Mouse (Mus musculus) ES-Bruce4 (cell line): ENCODE measurements around the gene Ms4a4a. TPM values are rescaled to one million over a fixed set of nuclear protein-coding genes. Genes with fewer than 3 reads are reported as not detected.

Experiments
- H3K27ac ChIP-seq: 2 replicates; pipeline ENCODE4 v1.5.1; 2012; ENCODE audit warnings: low read length, inconsistent platforms; ENCODE audit not compliant: insufficient read depth
- H3K27me3 ChIP-seq: 2 replicates; pipeline ENCODE4 v1.6.1; 2012; ENCODE audit warnings: mild to moderate bottlenecking, low read length, inconsistent platforms; ENCODE audit not compliant: control insufficient read depth, poor library complexity, insufficient read depth, severe bottlenecking
- H3K36me3 ChIP-seq: 2 replicates; pipeline ENCODE4 v1.6.1; 2012; ENCODE audit warnings: inconsistent platforms, mild to moderate bottlenecking, low read length, moderate library complexity; ENCODE audit not compliant: control insufficient read depth, poor library complexity, insufficient read depth, severe bottlenecking
- H3K4me1 ChIP-seq: one replicate; pipeline ENCODE4 v1.8.1; 2011; ENCODE audit warnings: low read length; ENCODE audit not compliant: control insufficient read depth, insufficient read depth
- H3K4me3 ChIP-seq: 2 replicates; pipeline ENCODE4 v1.5.1; 2011; ENCODE audit warnings: low read depth, mild to moderate bottlenecking, low read length
- H3K9ac ChIP-seq: 2 replicates; pipeline ENCODE4 v1.6.1; 2012; ENCODE audit warnings: low read depth, mild to moderate bottlenecking, inconsistent platforms; ENCODE audit not compliant: poor library complexity, severe bottlenecking
- H3K9me3 ChIP-seq: replicated peaks from 2 replicates; pipeline ENCODE4 v1.6.1; 2012; ENCODE audit warnings: mild to moderate bottlenecking, low read length, inconsistent platforms; ENCODE audit not compliant: control insufficient read depth, poor library complexity, insufficient read depth, severe bottlenecking
- CTCF ChIP-seq: IDR thresholded peaks from one replicate; pipeline ENCODE4 v1.8.1; 2011; ENCODE audit warnings: low read depth, low read length
- EP300 ChIP-seq: IDR thresholded peaks from 2 replicates; pipeline ENCODE4 v1.6.1; 2011; ENCODE audit warnings: low read depth, low read length; ENCODE audit not compliant: insufficient read depth
- POLR2A ChIP-seq: IDR thresholded peaks from one replicate; pipeline ENCODE4 v1.8.1; 2011; ENCODE audit warnings: low read length; ENCODE audit not compliant: insufficient read depth
- polyA plus RNA-seq: library from polyadenylated mRNA; stranded (reverse); fragments of >200 nt; gene quantifications from 2 replicates; pipeline ENCODE4 v1.2.4, GENCODE M21; 2011; ENCODE audit warnings: low read depth; ENCODE audit not compliant: missing spikeins, insufficient read depth, insufficient read length

The Ms4a4a gene
- polyA plus RNA-seq, result not detected in 2 replicates

- Histone ChIP-seq H3K36me3 (no peaks in the 10 kb centered on the region), H3K27ac (no peak within 1 kb of the TSS), H3K4me3 (no peak within 1 kb of the TSS), H3K9ac (no peak within 1 kb of the TSS), H3K9me3 (no peaks in the 10 kb centered on the region), H3K4me1 (no peaks in the 10 kb centered on the region), H3K27me3 (no peaks in the 10 kb centered on the region)
- TF ChIP-seq POLR2A, result no peak
Measured at GRCm38 (mm10) chr19:11375273-11375672, at the start of gene Ms4a4a. TSS of gene Ms4a4a (plus strand) at chr19:11375523.

GRCm38 (mm10) chr19:11335932-11336331 is 39.4 kb upstream of the Ms4a4a start, which contains the start of gene Ms4a7:
TSS of gene Ms4a7 (minus strand) at chr19:11336146.
- Histone ChIP-seq H3K36me3 (no peaks in the 10 kb centered on the region), H3K27ac (no peak within 1 kb of the TSS), H3K9me3 (no peaks in the 10 kb centered on the region), H3K9ac (no peak within 1 kb of the TSS), H3K27me3 (no peaks in the 10 kb centered on the region), H3K4me1 (no peaks in the 10 kb centered on the region), H3K4me3 (no peak within 1 kb of the TSS)
- TF ChIP-seq POLR2A, result no peak

- Histone ChIP-seq H3K36me3 (no peaks in the 10 kb centered on the region), H3K9me3 (peaks cover 3% of the 10 kb centered on the region; the same call in 1 of the 2 replicates), H3K9ac (no peak overlapping the region), H3K4me3 (no peak overlapping the region), H3K4me1 (no peaks in the 10 kb centered on the region), H3K27me3 (no peaks in the 10 kb centered on the region), H3K27ac (no peak overlapping the region)
- TF ChIP-seq POLR2A (no peak), EP300 (no peak), CTCF (no peak)
Measured at GRCm38 (mm10) chr19:11343147-11343546, 32.2 kb upstream of the Ms4a4a start.

- H3K9me3 ChIP-seq, result peaks cover 3% of the 10 kb centered on the region; the same call in 1 of the 2 replicates
- no peak for TF ChIP-seq POLR2A
- TF ChIP-seq CTCF, result no peak
- TF ChIP-seq EP300, result no peak
- no peaks in the 10 kb centered on the region for H3K27me3 ChIP-seq
- H3K4me1 ChIP-seq, result no peaks in the 10 kb centered on the region
- no peak overlapping the region for H3K9ac ChIP-seq
- H3K36me3 ChIP-seq, result no peaks in the 10 kb centered on the region
- H3K27ac ChIP-seq, result no peak overlapping the region
- H3K4me3 ChIP-seq, result no peak overlapping the region
Measured at GRCm38 (mm10) chr19:11343992-11344391, 31.3 kb upstream of the Ms4a4a start.

GRCm38 (mm10) chr19:11349698-11350481 is 25.4 kb upstream of the Ms4a4a start:
- H3K4me1 ChIP-seq, result no peaks in the 10 kb centered on the region
- H3K27ac ChIP-seq, result no peak overlapping the region
- H3K9me3 ChIP-seq, result peaks cover 3% of the 10 kb centered on the region; the same call in 1 of the 2 replicates
- H3K4me3 ChIP-seq, result no peak overlapping the region
- no peak overlapping the region for H3K9ac ChIP-seq
- TF ChIP-seq CTCF (peak; percentile 38), EP300 (no peak)
- H3K27me3 ChIP-seq, result no peaks in the 10 kb centered on the region
- H3K36me3 ChIP-seq, result no peaks in the 10 kb centered on the region

GRCm38 (mm10) chr19:11351878-11352277 is 23.4 kb upstream of the Ms4a4a start:
- Histone ChIP-seq H3K9ac (no peak overlapping the region), H3K9me3 (peaks cover 3% of the 10 kb centered on the region; the same call in 1 of the 2 replicates), H3K36me3 (no peaks in the 10 kb centered on the region), H3K27ac (no peak overlapping the region), H3K4me1 (no peaks in the 10 kb centered on the region), H3K27me3 (no peaks in the 10 kb centered on the region), H3K4me3 (no peak overlapping the region)
- no peak for TF ChIP-seq POLR2A
- no peak for TF ChIP-seq EP300
- TF ChIP-seq CTCF, result no peak
